In the genomic region with DNA sequence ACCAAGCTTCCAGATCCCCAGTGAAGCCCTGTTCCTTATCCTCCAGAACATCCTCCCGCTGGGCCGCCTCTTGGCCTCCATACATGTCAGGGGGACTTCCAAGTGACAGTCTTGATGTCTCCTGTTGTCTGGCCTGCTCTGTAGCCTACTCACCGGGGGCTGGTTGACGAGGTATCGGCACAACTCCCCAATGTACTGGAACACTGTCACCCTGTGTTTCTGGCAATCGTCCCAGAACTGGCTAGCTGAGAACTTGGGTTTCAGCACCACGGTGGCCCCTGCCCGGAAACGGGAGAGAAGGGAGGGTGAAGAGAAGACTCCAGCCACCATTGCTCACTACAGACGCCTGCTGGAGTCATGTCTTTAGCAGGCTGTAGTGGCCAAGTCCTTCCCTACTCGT, we compare ENCODE assay signal across 8 mouse cellular contexts. TPM values are rescaled to one million over a fixed set of nuclear protein-coding genes. Genes with fewer than 3 reads are reported as not detected.
DNase-seq lines count a peak whose midpoint lies in the region; ATAC-seq and TF ChIP-seq lines count a peak whose summit lies in the region.

No protein-coding gene starts in this region.

- WGBS in forebrain, embryonic 13.5 days: 58% methylated on average over 11 of the region's 11 CpGs
- 87% methylated on average over 11 of the region's 11 CpGs for WGBS in forebrain, embryonic 11.5 days
- 57% methylated on average over 11 of the region's 11 CpGs for WGBS in stomach, embryonic 15.5 days
- WGBS in stomach, postnatal 0 days: 58% methylated on average over 11 of the region's 11 CpGs
- 50% methylated on average over 11 of the region's 11 CpGs for WGBS in hindbrain, embryonic 16.5 days
- 50% methylated on average over 11 of the region's 11 CpGs for WGBS in limb, embryonic 15.5 days

- ATAC-seq in forebrain, embryonic 13.5 days: no peak
- ATAC-seq in forebrain, embryonic 11.5 days (replicated peaks; ENCODE audit: low FRiP score): no peak
- no peak for ATAC-seq in stomach, embryonic 15.5 days (ENCODE audit: insufficient read depth, low FRiP score, low read depth)
- ATAC-seq in stomach, postnatal 0 days (ENCODE audit: low FRiP score, low TSS enrichment): no peak
- ATAC-seq in hindbrain, embryonic 16.5 days: no peak
- ATAC-seq in limb, embryonic 15.5 days (ENCODE audit: insufficient number of reproducible peaks, low FRiP score, low TSS enrichment, low read depth): no peak
- ATAC-seq in CD4-positive, CD25-positive, alpha-beta regulatory T cell, adult 4 months: no peak

- H3K4me1 ChIP-seq in forebrain, embryonic 13.5 days: peaks cover 39% of the 10 kb centered on the region
- peaks cover 9% of the 10 kb centered on the region; the same call in 1 of the 2 replicates for H3K4me1 ChIP-seq in forebrain, embryonic 11.5 days (replicated peaks; ENCODE audit: control insufficient read depth, insufficient read depth, low read length)
- peaks cover 36% of the 10 kb centered on the region for H3K4me1 ChIP-seq in stomach, embryonic 15.5 days
- H3K4me1 ChIP-seq in stomach, postnatal 0 days (replicated peaks; ENCODE audit: control insufficient read depth, insufficient read depth): no peaks in the 10 kb centered on the region
- H3K4me1 ChIP-seq in hindbrain, embryonic 16.5 days (ENCODE audit: control insufficient read depth, insufficient read depth, low read depth, low read length): peaks cover 36% of the 10 kb centered on the region
- peaks cover 46% of the 10 kb centered on the region for H3K4me1 ChIP-seq in limb, embryonic 15.5 days

- no peaks in the 10 kb centered on the region for H3K9me3 ChIP-seq in forebrain, embryonic 13.5 days (replicated peaks)
- no peaks in the 10 kb centered on the region for H3K9me3 ChIP-seq in forebrain, embryonic 11.5 days (ENCODE audit: control insufficient read depth, low read length)
- no peaks in the 10 kb centered on the region for H3K9me3 ChIP-seq in stomach, embryonic 15.5 days
- H3K9me3 ChIP-seq in stomach, postnatal 0 days (ENCODE audit: control insufficient read depth, low read length): no peaks in the 10 kb centered on the region
- no peaks in the 10 kb centered on the region for H3K9me3 ChIP-seq in hindbrain, embryonic 16.5 days (ENCODE audit: control insufficient read depth, low read length)
- no peaks in the 10 kb centered on the region for H3K9me3 ChIP-seq in limb, embryonic 15.5 days

- TF ChIP-seq EP300 in stomach, postnatal 0 days (optimal IDR thresholded peaks at IDR 0.05): no peak

- no peak overlapping the region for H3K27ac ChIP-seq in forebrain, embryonic 13.5 days
- H3K27ac ChIP-seq in forebrain, embryonic 11.5 days (ENCODE audit: low read depth, low read length): no peak overlapping the region
- no peak overlapping the region for H3K27ac ChIP-seq in stomach, embryonic 15.5 days
- no peak overlapping the region for H3K27ac ChIP-seq in stomach, postnatal 0 days (replicated peaks)
- peak overlapping the region; percentile 48; the same call in 1 of the 2 replicates for H3K27ac ChIP-seq in hindbrain, embryonic 16.5 days (ENCODE audit: low read depth, low read length)
- no peak overlapping the region for H3K27ac ChIP-seq in limb, embryonic 15.5 days

- peak overlapping the region; percentile 87 for H3K9ac ChIP-seq in forebrain, embryonic 13.5 days
- H3K9ac ChIP-seq in forebrain, embryonic 11.5 days (ENCODE audit: low read length): no peak overlapping the region
- H3K9ac ChIP-seq in stomach, embryonic 15.5 days: no peak overlapping the region
- no peak overlapping the region for H3K9ac ChIP-seq in stomach, postnatal 0 days (ENCODE audit: low read length)
- peak overlapping the region; percentile 95 for H3K9ac ChIP-seq in hindbrain, embryonic 16.5 days (ENCODE audit: low read depth, low read length)
- H3K9ac ChIP-seq in limb, embryonic 15.5 days: no peak overlapping the region

- H3K4me3 ChIP-seq in forebrain, embryonic 13.5 days: peak overlapping the region; percentile 10; the same call in 1 of the 2 replicates
- H3K4me3 ChIP-seq in forebrain, embryonic 11.5 days (ENCODE audit: low read depth, low read length): no peak overlapping the region
- no peak overlapping the region for H3K4me3 ChIP-seq in stomach, embryonic 15.5 days (replicated peaks)
- H3K4me3 ChIP-seq in stomach, postnatal 0 days (ENCODE audit: low read depth, low read length): no peak overlapping the region
- peak overlapping the region; percentile 80 for H3K4me3 ChIP-seq in hindbrain, embryonic 16.5 days (ENCODE audit: low read length)
- H3K4me3 ChIP-seq in limb, embryonic 15.5 days: peak overlapping the region; percentile 76

- no peak for DNase-seq in forebrain, embryonic 11.5 days (ENCODE audit: low spot score)
- DNase-seq in stomach, postnatal 0 days (ENCODE audit: low spot score): no peak
- no peak for DNase-seq in spleen, adult 18-20 months

- peak overlapping the region; percentile 99 for H3K4me2 ChIP-seq in forebrain, embryonic 13.5 days
- H3K4me2 ChIP-seq in forebrain, embryonic 11.5 days (ENCODE audit: low read depth, low read length, severe bottlenecking): no peak overlapping the region
- H3K4me2 ChIP-seq in stomach, embryonic 15.5 days: peak overlapping the region; percentile 98; the same call in 1 of the 2 replicates
- H3K4me2 ChIP-seq in stomach, postnatal 0 days (replicated peaks; ENCODE audit: low read depth): no peak overlapping the region
- H3K4me2 ChIP-seq in hindbrain, embryonic 16.5 days (ENCODE audit: low read length): peak overlapping the region; percentile 92
- peak overlapping the region; percentile 93 for H3K4me2 ChIP-seq in limb, embryonic 15.5 days

- peaks cover 30% of the 10 kb centered on the region for H3K36me3 ChIP-seq in forebrain, embryonic 13.5 days (ENCODE audit: poor library complexity, severe bottlenecking)
- H3K36me3 ChIP-seq in forebrain, embryonic 11.5 days (ENCODE audit: control insufficient read depth, insufficient read depth, low read length): peaks cover 7% of the 10 kb centered on the region; the same call in 1 of the 2 replicates
- peaks cover 6% of the 10 kb centered on the region for H3K36me3 ChIP-seq in stomach, embryonic 15.5 days
- peaks cover 5% of the 10 kb centered on the region; the same call in 1 of the 2 replicates for H3K36me3 ChIP-seq in stomach, postnatal 0 days (ENCODE audit: control insufficient read depth, insufficient read depth, low read length)
- H3K36me3 ChIP-seq in hindbrain, embryonic 16.5 days (ENCODE audit: control insufficient read depth, insufficient read depth, low read length): peaks cover 19% of the 10 kb centered on the region
- H3K36me3 ChIP-seq in limb, embryonic 15.5 days: peaks cover 26% of the 10 kb centered on the region

- H3K27me3 ChIP-seq in forebrain, embryonic 13.5 days: no peaks in the 10 kb centered on the region
- no peaks in the 10 kb centered on the region for H3K27me3 ChIP-seq in forebrain, embryonic 11.5 days (ENCODE audit: control insufficient read depth, insufficient read depth, low read length)
- H3K27me3 ChIP-seq in stomach, embryonic 15.5 days (replicated peaks): no peaks in the 10 kb centered on the region
- no peaks in the 10 kb centered on the region for H3K27me3 ChIP-seq in stomach, postnatal 0 days (ENCODE audit: control insufficient read depth, insufficient read depth, low read length)
- no peaks in the 10 kb centered on the region for H3K27me3 ChIP-seq in hindbrain, embryonic 16.5 days (replicated peaks; ENCODE audit: control insufficient read depth, insufficient read depth, low read length)
- no peaks in the 10 kb centered on the region for H3K27me3 ChIP-seq in limb, embryonic 15.5 days

- TF ChIP-seq CTCF in stomach, postnatal 0 days (IDR thresholded peaks at IDR 0.05; ENCODE audit: low read depth): no peak

RNA-seq across cellular contexts. Expression of gene Slc27a3, which starts 2.3 kb away (rescaled TPM):
- polyA plus RNA-seq in forebrain, embryonic 13.5 days (2015; fragmentation: Nextera tagmentation; extraction: Ambion mirVana): 11.2 and 12.4 TPM in 2 replicates
- polyA plus RNA-seq in forebrain, embryonic 11.5 days (2014; fragmentation: Nextera tagmentation; extraction: Ambion mirVana): 13.6 and 14.2 TPM in 2 replicates
- 14.5 and 16.1 TPM in 2 replicates for polyA plus RNA-seq in stomach, embryonic 15.5 days (2015; fragmentation: Nextera tagmentation; extraction: Ambion mirVana)
- 4.7 and 5.3 TPM in 2 replicates for polyA plus RNA-seq in stomach, postnatal 0 days (2015; fragmentation: Nextera tagmentation; extraction: Ambion mirVana)
- 30.1 and 30.8 TPM in 2 replicates for polyA plus RNA-seq in hindbrain, embryonic 16.5 days (2015; fragmentation: Nextera tagmentation; extraction: Ambion mirVana)
- 36.2 and 37.0 TPM in 2 replicates for polyA plus RNA-seq in limb, embryonic 15.5 days (2015; fragmentation: Nextera tagmentation; extraction: Ambion mirVana)
- under 1 TPM in 1 of 2 experiments, not detected in 1; 0.19 TPM for polyA plus RNA-seq in CD4-positive, CD25-positive, alpha-beta regulatory T cell, adult 4 months (2017; shearing (Covaris generic))

RNA-seq across cellular contexts. Expression of gene Ints3, which starts 45.9 kb away (rescaled TPM):
- 27.8 and 29.3 TPM in 2 replicates for polyA plus RNA-seq in forebrain, embryonic 13.5 days (2015; fragmentation: Nextera tagmentation; extraction: Ambion mirVana)
- 50.5 and 55.3 TPM in 2 replicates for polyA plus RNA-seq in forebrain, embryonic 11.5 days (2014; fragmentation: Nextera tagmentation; extraction: Ambion mirVana)
- polyA plus RNA-seq in stomach, embryonic 15.5 days (2015; fragmentation: Nextera tagmentation; extraction: Ambion mirVana): 27.0 and 29.2 TPM in 2 replicates
- 9.2 and 9.7 TPM in 2 replicates for polyA plus RNA-seq in stomach, postnatal 0 days (2015; fragmentation: Nextera tagmentation; extraction: Ambion mirVana)
- 27.8 and 30.3 TPM in 2 replicates for polyA plus RNA-seq in hindbrain, embryonic 16.5 days (2015; fragmentation: Nextera tagmentation; extraction: Ambion mirVana)
- 25.6 and 28.0 TPM in 2 replicates for polyA plus RNA-seq in limb, embryonic 15.5 days (2015; fragmentation: Nextera tagmentation; extraction: Ambion mirVana)
- polyA plus RNA-seq in CD4-positive, CD25-positive, alpha-beta regulatory T cell, adult 4 months (2017; shearing (Covaris generic)): 10 to 100 TPM; 16.9 to 17.9 TPM

Comparison
In these comparisons a context has a peak if more than half of its experiments do, and no peak if none do; other contexts are left out.
1. H3K4me2 ChIP-seq: peak in forebrain, embryonic 13.5 days (single experiment), stomach, embryonic 15.5 days (single experiment), hindbrain, embryonic 16.5 days (single experiment) and limb, embryonic 15.5 days (single experiment); none in forebrain, embryonic 11.5 days (single experiment) and stomach, postnatal 0 days (single experiment).
2. H3K4me3 ChIP-seq: peak in forebrain, embryonic 13.5 days (single experiment), hindbrain, embryonic 16.5 days (single experiment) and limb, embryonic 15.5 days (single experiment); none in forebrain, embryonic 11.5 days (single experiment), stomach, embryonic 15.5 days (single experiment) and stomach, postnatal 0 days (single experiment).
3. H3K9ac ChIP-seq: peak in forebrain, embryonic 13.5 days (single experiment) and hindbrain, embryonic 16.5 days (single experiment); none in forebrain, embryonic 11.5 days (single experiment), stomach, embryonic 15.5 days (single experiment), stomach, postnatal 0 days (single experiment) and limb, embryonic 15.5 days (single experiment).